Mouse (Mus musculus): ENCODE measurements at regions not wholly inside any gene's neighbourhood (a gene's known extent, or its start where the extent isn't known, plus 50 kb on each side); places are given as distances from the start of the nearest gene placed in this dataset.

GRCm38 (mm10) chr14:102514527-102514926 is 467.9 kb downstream of the Kctd12 start:
- TF ChIP-seq POLR2A (IDR thresholded peaks at IDR 0.05; ENCODE audit: low read depth, low read length) (no peak), CTCF (IDR thresholded peaks at IDR 0.05; ENCODE audit: extremely low read depth, insufficient read depth, insufficient read length, insufficient replicate concordance) (no peak)
- no peaks in the 10 kb centered on the region for H3K36me3 ChIP-seq (ENCODE audit: control insufficient read depth, insufficient read depth, low read length)
- no peak overlapping the region for H3K4me3 ChIP-seq (ENCODE audit: extremely low read depth, insufficient read depth, insufficient read length)
- 71% methylated on average over 2 of the region's 2 CpGs for WGBS
- H3K4me1 ChIP-seq (ENCODE audit: control insufficient read depth, insufficient read depth, insufficient read length) = no peaks in the 10 kb centered on the region
- no peak for DNase-seq (ENCODE audit: low read depth in 1 of 2, low spot score in 2 of 2)
- H3K27me3 ChIP-seq (ENCODE audit: control insufficient read depth, insufficient read depth, low read length) = no peaks in the 10 kb centered on the region
- no peak overlapping the region for H3K27ac ChIP-seq (ENCODE audit: insufficient read depth, low read length)

GRCm38 (mm10) chr14:102512651-102513050 is 469.8 kb downstream of the Kctd12 start:
- TF ChIP-seq POLR2A (IDR thresholded peaks at IDR 0.05; ENCODE audit: low read depth, low read length) (no peak), CTCF (IDR thresholded peaks at IDR 0.05; ENCODE audit: extremely low read depth, insufficient read depth, insufficient read length, insufficient replicate concordance) (no peak)
- H3K4me3 ChIP-seq (ENCODE audit: extremely low read depth, insufficient read depth, insufficient read length) = no peak overlapping the region
- no peak for DNase-seq (ENCODE audit: low read depth in 1 of 2, low spot score in 2 of 2)
- WGBS = 84% methylated on average over 3 of the region's 3 CpGs
- H3K27me3 ChIP-seq (ENCODE audit: control insufficient read depth, insufficient read depth, low read length) = no peaks in the 10 kb centered on the region
- H3K36me3 ChIP-seq (ENCODE audit: control insufficient read depth, insufficient read depth, low read length) = no peaks in the 10 kb centered on the region
- no peaks in the 10 kb centered on the region for H3K4me1 ChIP-seq (ENCODE audit: control insufficient read depth, insufficient read depth, insufficient read length)
- H3K27ac ChIP-seq (ENCODE audit: insufficient read depth, low read length) = no peak overlapping the region

GRCm38 (mm10) chr14:102511691-102512383 is 470.6 kb downstream of the Kctd12 start:
- DNase-seq (ENCODE audit: low read depth in 1 of 2, low spot score in 2 of 2) = no peak
- Histone ChIP-seq H3K27me3 (ENCODE audit: control insufficient read depth, insufficient read depth, low read length) (no peaks in the 10 kb centered on the region), H3K4me1 (ENCODE audit: control insufficient read depth, insufficient read depth, insufficient read length) (no peaks in the 10 kb centered on the region), H3K4me3 (ENCODE audit: extremely low read depth, insufficient read depth, insufficient read length) (no peak overlapping the region), H3K27ac (ENCODE audit: insufficient read depth, low read length) (no peak overlapping the region), H3K36me3 (ENCODE audit: control insufficient read depth, insufficient read depth, low read length) (no peaks in the 10 kb centered on the region)
- WGBS = 83% methylated on average over 7 of the region's 7 CpGs
- TF ChIP-seq CTCF (IDR thresholded peaks at IDR 0.05; ENCODE audit: extremely low read depth, insufficient read depth, insufficient read length, insufficient replicate concordance) (no peak), POLR2A (IDR thresholded peaks at IDR 0.05; ENCODE audit: low read depth, low read length) (no peak)

- H3K4me3 ChIP-seq (ENCODE audit: extremely low read depth, insufficient read depth, insufficient read length) = no peak overlapping the region
- no peaks in the 10 kb centered on the region for H3K36me3 ChIP-seq (ENCODE audit: control insufficient read depth, insufficient read depth, low read length)
- DNase-seq (ENCODE audit: low read depth in 1 of 2, low spot score in 2 of 2) = peak in 1 of 2 experiments; percentile 32
- WGBS = 37% methylated on average over 4 of the region's 4 CpGs
- TF ChIP-seq POLR2A (IDR thresholded peaks at IDR 0.05; ENCODE audit: low read depth, low read length) (no peak), CTCF (IDR thresholded peaks at IDR 0.05; ENCODE audit: extremely low read depth, insufficient read depth, insufficient read length, insufficient replicate concordance) (peak; percentile 78; the same call in 1 of the 2 replicates)
- no peak overlapping the region for H3K27ac ChIP-seq (ENCODE audit: insufficient read depth, low read length)
- no peaks in the 10 kb centered on the region for H3K27me3 ChIP-seq (ENCODE audit: control insufficient read depth, insufficient read depth, low read length)
- H3K4me1 ChIP-seq (ENCODE audit: control insufficient read depth, insufficient read depth, insufficient read length) = no peaks in the 10 kb centered on the region
These were observed 472.1 kb downstream of the Kctd12 start for GRCm38 (mm10) chr14:102510387-102510786.

GRCm38 (mm10) chr14:102505696-102506321 is 476.6 kb downstream of the Kctd12 start:
- H3K4me1 ChIP-seq (ENCODE audit: control insufficient read depth, insufficient read depth, insufficient read length) = no peaks in the 10 kb centered on the region
- DNase-seq (ENCODE audit: low read depth in 1 of 2, low spot score in 2 of 2) = no peak
- no peak overlapping the region for H3K4me3 ChIP-seq (ENCODE audit: extremely low read depth, insufficient read depth, insufficient read length)
- no peaks in the 10 kb centered on the region for H3K27me3 ChIP-seq (ENCODE audit: control insufficient read depth, insufficient read depth, low read length)
- WGBS = 64% methylated on average over 3 of the region's 3 CpGs
- no peak overlapping the region for H3K27ac ChIP-seq (ENCODE audit: insufficient read depth, low read length)
- no peaks in the 10 kb centered on the region for H3K36me3 ChIP-seq (ENCODE audit: control insufficient read depth, insufficient read depth, low read length)
- TF ChIP-seq POLR2A (IDR thresholded peaks at IDR 0.05; ENCODE audit: low read depth, low read length) (no peak), CTCF (IDR thresholded peaks at IDR 0.05; ENCODE audit: extremely low read depth, insufficient read depth, insufficient read length, insufficient replicate concordance) (no peak)

GRCm38 (mm10) chr14:102497179-102497578 is 485.3 kb downstream of the Kctd12 start:
- Histone ChIP-seq H3K27me3 (ENCODE audit: control insufficient read depth, insufficient read depth, low read length) (no peaks in the 10 kb centered on the region), H3K36me3 (ENCODE audit: control insufficient read depth, insufficient read depth, low read length) (no peaks in the 10 kb centered on the region), H3K4me1 (ENCODE audit: control insufficient read depth, insufficient read depth, insufficient read length) (no peaks in the 10 kb centered on the region), H3K27ac (ENCODE audit: insufficient read depth, low read length) (no peak overlapping the region), H3K4me3 (ENCODE audit: extremely low read depth, insufficient read depth, insufficient read length) (no peak overlapping the region)
- no peak for TF ChIP-seq POLR2A (IDR thresholded peaks at IDR 0.05; ENCODE audit: low read depth, low read length)
- no peak for TF ChIP-seq CTCF (IDR thresholded peaks at IDR 0.05; ENCODE audit: extremely low read depth, insufficient read depth, insufficient read length, insufficient replicate concordance)
- no peak for DNase-seq (ENCODE audit: low read depth in 1 of 2, low spot score in 2 of 2)
- 83% methylated on average over 1 of the region's 1 CpGs for WGBS

- H3K4me3 ChIP-seq (ENCODE audit: extremely low read depth, insufficient read depth, insufficient read length) = no peak overlapping the region
- H3K27me3 ChIP-seq (ENCODE audit: control insufficient read depth, insufficient read depth, low read length) = no peaks in the 10 kb centered on the region
- H3K27ac ChIP-seq (ENCODE audit: insufficient read depth, low read length) = no peak overlapping the region
- 7% methylated on average over 2 of the region's 2 CpGs for WGBS
- TF ChIP-seq POLR2A (IDR thresholded peaks at IDR 0.05; ENCODE audit: low read depth, low read length) = no peak
- TF ChIP-seq CTCF (IDR thresholded peaks at IDR 0.05; ENCODE audit: extremely low read depth, insufficient read depth, insufficient read length, insufficient replicate concordance) = no peak
- H3K4me1 ChIP-seq (ENCODE audit: control insufficient read depth, insufficient read depth, insufficient read length) = no peaks in the 10 kb centered on the region
- H3K36me3 ChIP-seq (ENCODE audit: control insufficient read depth, insufficient read depth, low read length) = no peaks in the 10 kb centered on the region
- no peak for DNase-seq (ENCODE audit: low read depth in 1 of 2, low spot score in 2 of 2)
These were observed 490.1 kb downstream of the Kctd12 start for GRCm38 (mm10) chr14:102492376-102492775.
